Mouse (Mus musculus) cerebellum, adult 9-11 months (tissue): ENCODE data around the gene Rabl6.

ENCODE experiments used
- DNase-seq: peaks from one replicate; pipeline ENCODE4 v3.0.0; 2022

The Rabl6 gene

GRCm38 (mm10) chr2:25607761-25608622 lies at the start of gene Rabl6:
TSS of gene Rabl6 (minus strand) at chr2:25608521.
- peak; percentile 90 for DNase-seq

- no peak for DNase-seq
Observed at GRCm38 (mm10) chr2:25657652-25658051, 49.3 kb upstream of the Rabl6 start, which contains the start of gene Lcn5. TSS of gene Lcn5 (plus strand) at chr2:25657952.

GRCm38 (mm10) chr2:25657246-25657645 lies 48.9 kb upstream of the Rabl6 start:
- DNase-seq, result peak; percentile 32

- peak; percentile 14 for DNase-seq
Observed at GRCm38 (mm10) chr2:25656691-25657090, 48.4 kb upstream of the Rabl6 start.

- no peak for DNase-seq
Observed at GRCm38 (mm10) chr2:25654502-25654901, 46.2 kb upstream of the Rabl6 start.

GRCm38 (mm10) chr2:25652902-25653301 lies 44.6 kb upstream of the Rabl6 start, which contains the start of gene Lcn8:
TSS of gene Lcn8 (plus strand) at chr2:25653120.
- no peak for DNase-seq

- DNase-seq, result no peak
Observed at GRCm38 (mm10) chr2:25639890-25640289, 31.6 kb upstream of the Rabl6 start.

- DNase-seq, result no peak
Observed at GRCm38 (mm10) chr2:25634046-25634445, 25.7 kb upstream of the Rabl6 start.

GRCm38 (mm10) chr2:25633616-25634015 lies 25.3 kb upstream of the Rabl6 start:
- no peak for DNase-seq

- DNase-seq, result no peak
Observed at GRCm38 (mm10) chr2:25628738-25629137, 20.4 kb upstream of the Rabl6 start.

- no peak for DNase-seq
Observed at GRCm38 (mm10) chr2:25627811-25628210, 19.5 kb upstream of the Rabl6 start, which contains the start of gene Fcna. TSS of gene Fcna (minus strand) at chr2:25628030.

- DNase-seq, result no peak
Observed at GRCm38 (mm10) chr2:25625986-25626385, 17.7 kb upstream of the Rabl6 start.

- peak; percentile 95 for DNase-seq
Observed at GRCm38 (mm10) chr2:25621229-25622200, 13.2 kb upstream of the Rabl6 start, which contains the start of gene Tmem141. TSS of gene Tmem141 (minus strand) at chr2:25622005.

- DNase-seq, result no peak
Observed at GRCm38 (mm10) chr2:25620852-25621228, 12.5 kb upstream of the Rabl6 start.

- DNase-seq, result peak; percentile 11
Observed at GRCm38 (mm10) chr2:25620386-25620785, 12.1 kb upstream of the Rabl6 start.

GRCm38 (mm10) chr2:25617578-25617977 lies 9.3 kb upstream of the Rabl6 start, which contains the start of gene Ccdc183:
TSS of gene Ccdc183 (minus strand) at chr2:25617678.
- DNase-seq, result no peak

GRCm38 (mm10) chr2:25616398-25616797 lies 8.1 kb upstream of the Rabl6 start:
- peak; percentile 22 for DNase-seq

- DNase-seq, result peak; percentile 69
Observed at GRCm38 (mm10) chr2:25608671-25609070, 350 bp upstream of the Rabl6 start.

GRCm38 (mm10) chr2:25602526-25602925 lies 5.8 kb downstream of the Rabl6 start:
- peak; percentile 48 for DNase-seq

- no peak for DNase-seq
Observed at GRCm38 (mm10) chr2:25600037-25600436, 8.3 kb downstream of the Rabl6 start.

- no peak for DNase-seq
Observed at GRCm38 (mm10) chr2:25598749-25599148, 9.6 kb downstream of the Rabl6 start.

- no peak for DNase-seq
Observed at GRCm38 (mm10) chr2:25596765-25597510, 11.4 kb downstream of the Rabl6 start.
